Mouse (Mus musculus): Measurements from ENCODE around the gene Mapk1ip1l. TPM values are rescaled to one million over a fixed set of nuclear protein-coding genes. Genes with fewer than 3 reads are reported as not detected.
A peak's percentile ranks its signal among the peaks of the same experiment; 100 is the strongest.

Mapk1ip1l gene
- polyA plus RNA-seq, 1 experiment from 2014 or later = 71.7 TPM

GRCm38 (mm10) chr14:47367461-47367860 is 69.4 kb downstream of the Mapk1ip1l start, which contains the start of gene Lgals3:
TSS of gene Lgals3 (plus strand) at chr14:47367751.
- Histone ChIP-seq H3K9me3 (ENCODE audit: low read length) (no peaks in the 10 kb centered on the region), H3K36me3 (ENCODE audit: insufficient read depth, low read length) (no peaks in the 10 kb centered on the region), H3K4me1 (ENCODE audit: insufficient read depth, low read length) (peaks cover 8% of the 10 kb centered on the region), H3K27me3 (ENCODE audit: insufficient read depth, low read length) (peaks cover under 1% of the 10 kb centered on the region; the same call in 1 of the 2 replicates), H3K9ac (replicated peaks; ENCODE audit: low read length) (no peak within 1 kb of the TSS), H3K4me2 (replicated peaks; ENCODE audit: low read depth, low read length) (no peak within 1 kb of the TSS), H3K27ac (ENCODE audit: low read length) (peak within 1 kb of the TSS; percentile 85), H3K4me3 (ENCODE audit: low read length) (no peak within 1 kb of the TSS)
- 52% methylated on average over 9 of the region's 9 CpGs for WGBS
- ATAC-seq (ENCODE audit: low FRiP score, low TSS enrichment) = peak; percentile 85

GRCm38 (mm10) chr14:47369741-47370140 is 71.7 kb downstream of the Mapk1ip1l start:
- H3K36me3 ChIP-seq (ENCODE audit: insufficient read depth, low read length) = no peaks in the 10 kb centered on the region
- H3K9ac ChIP-seq (replicated peaks; ENCODE audit: low read length) = no peak overlapping the region
- H3K9me3 ChIP-seq (ENCODE audit: low read length) = no peaks in the 10 kb centered on the region
- peaks cover 23% of the 10 kb centered on the region for H3K27me3 ChIP-seq (ENCODE audit: insufficient read depth, low read length)
- WGBS = 86% methylated on average over 5 of the region's 5 CpGs
- H3K4me3 ChIP-seq (ENCODE audit: low read length) = no peak overlapping the region
- H3K4me1 ChIP-seq (ENCODE audit: insufficient read depth, low read length) = peaks cover 17% of the 10 kb centered on the region
- no peak for ATAC-seq (ENCODE audit: low FRiP score, low TSS enrichment)
- H3K27ac ChIP-seq (ENCODE audit: low read length) = no peak overlapping the region
- H3K4me2 ChIP-seq (replicated peaks; ENCODE audit: low read depth, low read length) = no peak overlapping the region

DNA sequence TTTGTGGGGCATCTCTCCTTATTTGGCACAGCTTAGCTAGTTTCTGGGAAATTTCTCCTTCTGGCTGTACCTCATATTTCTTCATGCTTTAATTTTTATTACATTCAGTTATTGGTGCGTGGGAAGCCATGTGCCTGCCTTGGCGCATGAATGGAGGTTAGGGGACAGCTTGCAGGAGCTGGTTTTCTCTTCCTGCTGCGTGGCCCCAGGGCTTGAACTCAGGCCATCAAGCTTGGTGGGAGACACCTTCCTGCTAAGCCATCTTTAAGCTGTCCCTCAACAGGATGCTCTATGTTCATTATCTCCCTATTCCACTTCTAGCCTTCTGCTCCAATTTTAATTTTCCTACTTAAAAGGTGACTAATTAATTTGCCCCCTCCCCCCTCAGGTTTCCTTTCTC is 72.7 kb downstream of the Mapk1ip1l start:
- Histone ChIP-seq H3K4me2 (replicated peaks; ENCODE audit: low read depth, low read length) (no peak overlapping the region), H3K36me3 (ENCODE audit: insufficient read depth, low read length) (no peaks in the 10 kb centered on the region), H3K27me3 (ENCODE audit: insufficient read depth, low read length) (peaks cover 28% of the 10 kb centered on the region), H3K27ac (ENCODE audit: low read length) (no peak overlapping the region), H3K9ac (replicated peaks; ENCODE audit: low read length) (no peak overlapping the region), H3K4me1 (ENCODE audit: insufficient read depth, low read length) (peaks cover 11% of the 10 kb centered on the region), H3K9me3 (ENCODE audit: low read length) (no peaks in the 10 kb centered on the region), H3K4me3 (ENCODE audit: low read length) (no peak overlapping the region)
- ATAC-seq (ENCODE audit: low FRiP score, low TSS enrichment) = no peak
- WGBS = 75% methylated on average over 3 of the region's 3 CpGs

GRCm38 (mm10) chr14:47371689-47372088 is 73.6 kb downstream of the Mapk1ip1l start:
- 56% methylated on average over 6 of the region's 6 CpGs for WGBS
- no peaks in the 10 kb centered on the region for H3K9me3 ChIP-seq (ENCODE audit: low read length)
- no peak overlapping the region for H3K9ac ChIP-seq (replicated peaks; ENCODE audit: low read length)
- H3K27me3 ChIP-seq (ENCODE audit: insufficient read depth, low read length) = peaks cover 28% of the 10 kb centered on the region
- no peak overlapping the region; the same call in 1 of the 2 replicates for H3K27ac ChIP-seq (ENCODE audit: low read length)
- ATAC-seq (ENCODE audit: low FRiP score, low TSS enrichment) = peak; percentile 55; the same call in 1 of the 2 replicates
- no peak overlapping the region for H3K4me3 ChIP-seq (ENCODE audit: low read length)
- H3K4me1 ChIP-seq (ENCODE audit: insufficient read depth, low read length) = peaks cover 11% of the 10 kb centered on the region
- no peaks in the 10 kb centered on the region for H3K36me3 ChIP-seq (ENCODE audit: insufficient read depth, low read length)
- no peak overlapping the region for H3K4me2 ChIP-seq (replicated peaks; ENCODE audit: low read depth, low read length)

Other genes with a start within 250 kb of the Mapk1ip1l start
- 1.9 and 2.5 TPM in 2 replicates for gene Gch1, start 108.9 kb upstream of the Mapk1ip1l start, polyA plus RNA-seq (2015; fragmentation: Nextera tagmentation; extraction: Ambion mirVana)
- gene Wdhd1, start 21.4 kb upstream of the Mapk1ip1l start, polyA plus RNA-seq (2015; fragmentation: Nextera tagmentation; extraction: Ambion mirVana) = 26.5 and 32.3 TPM in 2 replicates
- gene Socs4, start 21.3 kb upstream of the Mapk1ip1l start, polyA plus RNA-seq (2015; fragmentation: Nextera tagmentation; extraction: Ambion mirVana) = 3.4 and 3.5 TPM in 2 replicates
- 30.1 and 37.6 TPM in 2 replicates for gene Lgals3, start 69.5 kb downstream of the Mapk1ip1l start, polyA plus RNA-seq (2015; fragmentation: Nextera tagmentation; extraction: Ambion mirVana)
- 48.4 and 53.7 TPM in 2 replicates for gene Dlgap5, start 120.1 kb downstream of the Mapk1ip1l start, polyA plus RNA-seq (2015; fragmentation: Nextera tagmentation; extraction: Ambion mirVana)
- gene Fbxo34, start 152.2 kb downstream of the Mapk1ip1l start, polyA plus RNA-seq (2015; fragmentation: Nextera tagmentation; extraction: Ambion mirVana) = 22.8 and 24.1 TPM in 2 replicates

Measured in kidney, embryonic 16.5 days (tissue).